Mouse (Mus musculus) kidney, adult 11 months (tissue): ENCODE measurements around the gene Haus8.
"Not testable (repeated sequence)": the region's sequence is repeated elsewhere in the genome, so short reads cannot be mapped to it uniquely, and the experiment has no call there.

Experiments used
- DNase-seq: peaks from one replicate; pipeline ENCODE4 v3.0.0; 2022

Haus8 gene

GRCm38 (mm10) chr8:71281731-71282130, 9.0 kb upstream of the Haus8 start:
- DNase-seq = not testable (repeated sequence)

- DNase-seq = not testable (repeated sequence)
Measured at GRCm38 (mm10) chr8:71279409-71279808, 6.7 kb upstream of the Haus8 start.

GRCm38 (mm10) chr8:71276166-71276565, 3.4 kb upstream of the Haus8 start:
- no peak for DNase-seq

GRCm38 (mm10) chr8:71274478-71274877, 1.7 kb upstream of the Haus8 start:
- no peak for DNase-seq

GRCm38 (mm10) chr8:71273151-71273510, 397 bp upstream of the Haus8 start:
- peak; percentile 54 for DNase-seq

- no peak for DNase-seq
Measured at GRCm38 (mm10) chr8:71271630-71272029, 1.1 kb downstream of the Haus8 start.

- DNase-seq = not testable (repeated sequence)
Measured at GRCm38 (mm10) chr8:71268286-71268685, 4.4 kb downstream of the Haus8 start.

GRCm38 (mm10) chr8:71267690-71268089, 5.0 kb downstream of the Haus8 start:
- DNase-seq = no peak

GRCm38 (mm10) chr8:71261234-71261633, 11.5 kb downstream of the Haus8 start:
- DNase-seq = no peak

GRCm38 (mm10) chr8:71256545-71257232, 16.0 kb downstream of the Haus8 start:
- no peak for DNase-seq

GRCm38 (mm10) chr8:71248203-71248602, 24.5 kb downstream of the Haus8 start:
- no peak for DNase-seq

GRCm38 (mm10) chr8:71242757-71243156, 30.0 kb downstream of the Haus8 start:
- no peak for DNase-seq

GRCm38 (mm10) chr8:71224560-71224959, 48.2 kb downstream of the Haus8 start:
- DNase-seq = no peak

GRCm38 (mm10) chr8:71214266-71214665, 58.5 kb downstream of the Haus8 start:
- DNase-seq = not testable (repeated sequence)

GRCm38 (mm10) chr8:71205541-71205967, 67.2 kb downstream of the Haus8 start:
- DNase-seq = peak; percentile 27
